Mouse (Mus musculus) embryo, embryonic 10.5 days (tissue): ENCODE measurements at regions not wholly inside any gene's neighbourhood (a gene's known extent, or its start where the extent isn't known, plus 50 kb on each side); places are given as distances from the start of the nearest gene placed in this dataset.
A peak's percentile ranks its signal among the peaks of the same experiment; 100 is the strongest.

Experiments
- DNase-seq: peaks from one replicate; pipeline ENCODE4 v3.0.0-alpha.2; 2015; ENCODE audit warnings: low spot score

DNA sequence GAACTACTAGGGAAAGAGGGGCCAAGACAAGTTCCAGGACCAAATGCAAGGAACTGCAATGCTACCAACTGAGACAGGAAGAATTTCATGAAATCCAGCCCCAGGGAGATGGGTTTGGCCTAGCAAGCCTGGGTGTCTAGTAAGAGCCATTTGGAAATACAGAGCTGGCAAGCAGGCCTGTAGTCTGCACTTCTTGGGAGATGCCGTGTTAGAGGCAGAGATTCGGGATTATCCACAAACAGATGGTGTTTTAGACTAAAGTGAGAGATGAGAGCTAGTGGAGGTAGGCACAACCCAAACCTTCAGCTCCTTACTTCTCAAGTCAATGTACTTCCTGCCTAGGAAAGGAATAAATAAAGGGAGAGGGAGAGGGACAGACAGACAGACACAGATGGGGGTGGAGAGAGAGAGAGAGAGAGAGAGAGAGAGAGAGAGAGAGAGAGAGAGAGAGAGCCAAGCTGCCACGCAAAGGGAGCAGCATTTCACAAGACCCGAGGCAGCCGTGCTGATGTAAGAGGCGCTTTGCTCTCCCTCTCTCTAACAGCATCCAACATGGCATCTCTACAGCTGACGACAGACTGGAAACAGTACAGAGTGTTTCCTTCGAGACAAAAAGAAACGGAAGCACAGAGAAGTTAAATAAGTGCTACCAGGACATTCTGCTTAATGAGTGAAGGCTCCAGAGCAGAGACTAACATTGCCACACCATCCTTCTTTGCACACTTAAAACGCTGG, 182.9 kb downstream of the Irs2 start:
- no peak for DNase-seq

GRCm38 (mm10) chr8:10821901-10822300, 186.4 kb downstream of the Irs2 start:
- no peak for DNase-seq

GRCm38 (mm10) chr8:10814499-10814898, 193.8 kb downstream of the Irs2 start:
- no peak for DNase-seq

GRCm38 (mm10) chr8:10812060-10812670, 196.1 kb downstream of the Irs2 start:
- DNase-seq = no peak

- no peak for DNase-seq
These were observed 201.2 kb downstream of the Irs2 start for GRCm38 (mm10) chr8:10807040-10807439.

- peak; percentile 80 for DNase-seq
These were observed 202.7 kb downstream of the Irs2 start for GRCm38 (mm10) chr8:10805405-10806151.

DNA sequence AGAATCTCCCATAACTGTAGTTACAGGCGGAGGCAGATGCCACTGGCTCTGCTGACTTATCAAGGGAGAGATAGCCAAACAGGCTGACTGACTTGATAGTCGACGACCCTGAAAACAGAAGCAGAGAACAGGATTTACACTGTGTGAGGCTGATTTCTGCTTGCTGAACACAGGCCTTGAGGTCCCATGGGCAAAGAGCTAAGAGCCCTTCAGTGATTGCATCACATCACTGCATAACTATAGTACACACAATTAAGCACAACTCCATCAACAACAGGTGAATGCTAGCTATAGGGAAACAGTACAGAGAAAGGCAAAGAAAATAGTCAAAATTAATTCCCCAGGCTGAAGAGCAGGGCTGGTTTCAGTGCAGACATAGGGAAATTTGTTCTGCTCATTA, 203.3 kb downstream of the Irs2 start:
- no peak for DNase-seq

DNA sequence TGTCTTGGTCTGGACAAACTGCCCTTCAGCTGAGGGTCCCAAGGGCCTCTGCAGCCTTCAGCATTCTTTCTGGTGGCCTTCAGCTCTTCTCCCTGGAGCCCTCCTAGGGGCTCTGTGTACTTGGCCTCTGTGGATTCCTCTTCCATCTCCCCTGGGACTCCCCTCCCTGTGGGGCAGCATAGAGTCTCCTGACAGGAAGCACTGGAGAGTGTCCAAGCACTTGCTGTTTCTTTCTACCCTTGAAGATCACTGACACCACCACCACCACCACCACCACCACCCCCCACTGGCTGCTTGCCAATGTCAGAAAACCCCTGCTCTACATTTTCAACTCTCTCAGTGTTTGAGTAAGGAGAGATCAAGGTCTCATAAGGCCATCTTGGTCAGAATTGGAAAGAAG, 206.3 kb downstream of the Irs2 start:
- DNase-seq = no peak

GRCm38 (mm10) chr8:10801580-10801979, 206.7 kb downstream of the Irs2 start:
- DNase-seq = no peak

- DNase-seq = no peak
These were observed 209.8 kb downstream of the Irs2 start for GRCm38 (mm10) chr8:10798444-10798843.

DNA sequence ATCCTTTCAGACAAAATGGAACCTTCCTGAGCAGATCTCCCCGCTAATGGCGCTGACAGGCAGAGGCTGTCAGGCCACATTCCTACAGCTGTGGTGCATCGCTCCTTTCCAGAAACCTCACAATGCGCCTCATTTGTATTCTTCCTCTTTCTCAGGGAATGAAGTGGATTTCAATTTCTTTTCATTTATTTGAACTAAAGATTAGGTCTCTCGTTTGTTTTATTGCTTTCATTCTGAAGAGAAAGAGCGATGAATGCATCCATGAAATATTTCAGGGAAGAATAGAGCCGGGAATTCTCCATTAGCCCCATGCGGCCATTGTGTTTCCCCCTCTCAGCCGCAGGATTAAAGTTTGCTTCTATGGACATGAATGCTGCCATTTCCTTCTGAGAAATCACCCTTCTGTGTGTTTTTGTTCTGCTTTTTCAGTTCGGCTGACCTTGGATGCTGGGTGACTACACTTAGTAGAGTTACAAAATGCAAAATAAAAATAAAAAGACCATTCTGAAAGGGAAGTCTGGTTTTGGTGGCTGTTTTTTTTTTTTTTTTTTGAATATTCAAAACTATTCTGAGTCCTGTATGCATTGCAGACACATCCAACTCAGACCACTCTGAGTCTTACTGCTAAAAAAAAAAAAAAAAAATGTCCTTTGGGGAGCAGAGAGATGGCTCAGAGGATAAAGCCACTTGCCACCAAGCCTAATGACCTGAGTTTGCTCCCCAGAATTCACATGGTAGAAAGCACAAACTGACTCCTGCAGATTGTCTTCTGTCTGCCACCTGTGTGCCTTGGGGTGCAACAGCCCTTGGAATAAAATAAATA, 213.7 kb downstream of the Irs2 start:
- peak; percentile 80 for DNase-seq

DNA sequence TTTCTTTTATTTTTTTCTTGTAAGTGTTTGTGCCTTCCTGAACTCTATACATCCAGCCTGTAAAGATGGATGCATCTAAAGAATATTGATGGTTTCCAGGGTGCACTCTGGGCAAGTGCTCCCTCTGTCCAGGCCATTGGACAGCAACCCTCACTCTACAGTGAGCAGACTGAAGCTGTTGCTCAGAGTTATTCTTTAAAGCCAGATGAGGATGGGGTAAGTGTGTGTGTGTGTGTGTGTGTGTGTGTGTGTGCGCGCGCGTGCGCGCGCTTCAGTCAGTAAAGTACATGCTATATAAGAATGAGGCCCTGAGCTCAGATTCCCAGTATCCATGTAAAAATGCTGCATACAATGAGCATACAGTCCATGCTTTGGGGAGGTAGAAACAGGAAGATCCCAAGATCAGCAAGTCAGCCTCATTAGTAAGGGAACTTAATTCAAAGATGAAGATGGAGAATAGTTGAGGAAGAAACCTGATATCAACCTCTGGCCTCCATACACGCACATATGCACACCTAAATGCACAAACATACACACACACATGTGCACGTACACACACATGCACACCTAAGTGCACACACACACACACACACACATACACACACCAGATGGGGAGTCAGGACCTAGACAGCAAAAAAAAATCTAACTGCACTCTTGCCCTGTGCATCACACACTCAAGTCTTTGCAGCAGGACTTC, 214.4 kb downstream of the Irs2 start:
- DNase-seq = peak; percentile 22

DNA sequence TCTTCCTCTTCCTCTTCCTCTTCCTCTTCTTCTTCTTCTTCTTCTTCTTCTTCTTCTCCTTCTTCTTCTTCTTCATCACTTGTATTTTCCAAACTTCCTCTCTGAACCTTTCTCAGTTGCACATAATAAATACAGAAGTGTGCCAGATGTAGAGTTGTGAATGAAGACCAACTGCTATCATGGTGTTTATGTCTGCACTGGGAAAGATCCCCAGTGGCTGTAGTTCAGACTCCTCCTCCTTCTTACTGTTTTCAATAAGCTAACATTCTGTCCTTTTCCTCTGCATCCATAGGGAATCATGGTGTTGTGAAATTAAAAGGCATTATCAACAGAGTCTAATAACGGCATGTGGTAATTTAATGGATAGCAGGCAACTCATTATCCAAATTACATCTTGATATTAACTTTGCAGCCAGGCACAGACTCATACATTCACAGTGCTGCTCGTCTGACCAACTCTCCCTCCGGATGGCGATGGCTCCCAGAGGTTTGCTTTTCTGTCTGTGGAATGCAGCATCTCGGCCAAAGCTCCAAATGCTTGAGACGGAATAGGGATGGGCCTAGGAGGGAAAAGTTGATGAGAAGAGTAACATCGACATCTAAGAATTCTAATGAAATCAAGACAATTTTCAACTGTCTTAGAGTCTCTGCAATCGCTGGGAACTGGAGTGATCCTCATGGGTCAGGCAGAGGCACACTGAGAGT, 219.6 kb downstream of the Irs2 start:
- DNase-seq = no peak

GRCm38 (mm10) chr8:10785801-10786200, 222.5 kb downstream of the Irs2 start:
- no peak for DNase-seq

- no peak for DNase-seq
These were observed 222.9 kb downstream of the Irs2 start for GRCm38 (mm10) chr8:10785311-10785710.

DNA sequence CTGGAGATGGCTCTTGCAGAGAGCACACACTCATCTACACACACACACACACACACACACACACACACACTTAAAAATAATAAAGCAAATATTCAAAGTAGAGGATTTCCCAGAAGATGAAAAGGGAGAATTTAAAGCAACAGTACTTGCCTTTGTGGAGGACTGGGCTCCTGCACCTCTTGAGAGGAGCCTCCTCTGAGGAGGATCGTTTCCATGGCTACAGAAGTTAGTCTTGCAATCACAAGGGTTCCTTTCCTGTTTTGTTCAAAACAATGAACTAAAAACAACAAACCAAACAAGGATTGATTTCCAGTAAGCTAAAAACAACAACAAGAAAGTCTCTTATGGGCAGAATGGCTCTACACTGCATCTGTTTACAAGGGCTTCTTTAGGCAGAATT, 223.8 kb downstream of the Irs2 start:
- peak; percentile 14 for DNase-seq

GRCm38 (mm10) chr8:10781860-10782259, 226.4 kb downstream of the Irs2 start:
- DNase-seq = no peak

GRCm38 (mm10) chr8:10779636-10780035, 228.6 kb downstream of the Irs2 start:
- DNase-seq = no peak

GRCm38 (mm10) chr8:10775202-10776010, 232.9 kb downstream of the Irs2 start:
- no peak for DNase-seq

- DNase-seq = no peak
These were observed 233.5 kb downstream of the Irs2 start for GRCm38 (mm10) chr8:10774778-10775177.
